Mouse (Mus musculus) left cerebral cortex, postnatal 14 days (tissue): ENCODE data around the gene Mlf1. TPM values are rescaled to one million over a fixed set of nuclear protein-coding genes. Genes with fewer than 3 reads are reported as not detected.
A peak's percentile ranks its signal among the peaks of the same experiment; 100 is the strongest.

Experiments used
- DNase-seq, 2 experiments: peaks; one replicate each; pipeline ENCODE4 v3.0.0; 2021 to 2022; ENCODE audit warnings: low spot score in 2 of 2, mixed read lengths in 1 of 2
- intact Hi-C: fragments of 180-260 bp; cut with DNase I; formaldehyde crosslinking; loops from one replicate; pipeline ENCODE4 v1.15.1; 2025
- long read RNA-seq, 2 experiments: library from polyadenylated mRNA; stranded (forward); transcript quantifications; one replicate each; pipeline ENCODE4 v2.0.0; 2021
- total RNA-seq, 2 experiments: library from RNA; stranded (reverse); gene quantifications; 2 replicates each; pipeline ENCODE4 v1.2.3; 2021

The Mlf1 gene
- 1 to 10 TPM; 1.3 to 1.9 TPM for total RNA-seq
- long read RNA-seq, experiment 1, partial matches to known transcripts, result 0 of 4 reads
- long read RNA-seq, experiment 1, other reads (novel, unspliced or antisense), result 0 of 4 reads
- long read RNA-seq, experiment 2, partial matches to known transcripts, result 0 of 2 reads
- long read RNA-seq, experiment 2, other reads (novel, unspliced or antisense), result 0 of 2 reads

GRCm38 (mm10) chr3:67373872-67374271 lies at the start of gene Mlf1:
Gene Mlf1 (plus strand): TSS chr3:67374097.
- intact Hi-C loops, result no loop called here
- DNase-seq, result peak; percentile 91 to 93

- intact Hi-C loops, result no loop called here
Observed at GRCm38 (mm10) chr3:67339558-67339957, 34.3 kb upstream of the Mlf1 start.

GRCm38 (mm10) chr3:67340921-67341320 lies 33.0 kb upstream of the Mlf1 start:
- DNase-seq, result no peak
- intact Hi-C loops, result loop anchor here (10.0 kb wide), 1 partner anchor 356 kb away; the partner anchor contains the start of genes Rsrc1 and Shox2

More at GRCm38 (mm10) chr3:67339558-67339957, 34.3 kb upstream of the Mlf1 start:
- no peak for DNase-seq

GRCm38 (mm10) chr3:67343004-67343662 lies 30.8 kb upstream of the Mlf1 start:
- intact Hi-C loops, result loop anchor here (10.0 kb wide), 1 partner anchor 358 kb away; the partner anchor contains the start of genes Rsrc1 and Shox2

GRCm38 (mm10) chr3:67344599-67344998 lies 29.3 kb upstream of the Mlf1 start:
- intact Hi-C loops, result loop anchor here (2.0 to 10.0 kb wide), 2 partner anchors 360 to 934 kb away; partner anchors contain the start of genes Rsrc1 and Shox2

More at GRCm38 (mm10) chr3:67343004-67343662, 30.8 kb upstream of the Mlf1 start:
- no peak for DNase-seq

GRCm38 (mm10) chr3:67346674-67347073 lies 27.2 kb upstream of the Mlf1 start:
- intact Hi-C loops, result loop anchor here (5.0 to 10.0 kb wide), 2 partner anchors 362 to 1014 kb away; partner anchors contain the start of genes Rsrc1 and Shox2

More at GRCm38 (mm10) chr3:67344599-67344998, 29.3 kb upstream of the Mlf1 start:
- DNase-seq, result peak; percentile 52 to 74

GRCm38 (mm10) chr3:67351406-67352127 lies 22.3 kb upstream of the Mlf1 start:
- no peak for DNase-seq
- intact Hi-C loops, result loop anchor here (5.0 kb wide), 1 partner anchor 216 kb away; no protein-coding TSS in a partner anchor

More at GRCm38 (mm10) chr3:67346674-67347073, 27.2 kb upstream of the Mlf1 start:
- no peak for DNase-seq

GRCm38 (mm10) chr3:67352128-67352762 lies 21.7 kb upstream of the Mlf1 start:
- intact Hi-C loops, result loop anchor here (5.0 kb wide), 1 partner anchor 215 kb away; no protein-coding TSS in a partner anchor
- DNase-seq, result peak; percentile 39 to 63

GRCm38 (mm10) chr3:67352763-67353149 lies 21.1 kb upstream of the Mlf1 start:
- no peak for DNase-seq
- intact Hi-C loops, result loop anchor here (5.0 kb wide), 1 partner anchor 215 kb away; no protein-coding TSS in a partner anchor

- intact Hi-C loops, result no loop called here
- no peak for DNase-seq
Observed at GRCm38 (mm10) chr3:67358376-67358775, 15.5 kb upstream of the Mlf1 start.

GRCm38 (mm10) chr3:67366087-67366892 lies 7.6 kb upstream of the Mlf1 start:
- intact Hi-C loops, result no loop called here
- no peak for DNase-seq

GRCm38 (mm10) chr3:67367481-67367880 lies 6.4 kb upstream of the Mlf1 start:
- intact Hi-C loops, result no loop called here
- DNase-seq, result no peak

GRCm38 (mm10) chr3:67369407-67370079 lies 4.4 kb upstream of the Mlf1 start:
- intact Hi-C loops, result no loop called here
- DNase-seq, result no peak

- intact Hi-C loops, result no loop called here
- no peak for DNase-seq
Observed at GRCm38 (mm10) chr3:67372194-67372593, 1.7 kb upstream of the Mlf1 start.

- no peak for DNase-seq
- intact Hi-C loops, result no loop called here
Observed at GRCm38 (mm10) chr3:67372781-67373180, 1.1 kb upstream of the Mlf1 start.

- DNase-seq, result no peak
- intact Hi-C loops, result no loop called here
Observed at GRCm38 (mm10) chr3:67374360-67374778, 472 bp downstream of the Mlf1 start.

GRCm38 (mm10) chr3:67375063-67375462 lies 1.2 kb downstream of the Mlf1 start, which contains the start of gene Gm17402:
Gene Gm17402 (minus strand): TSS chr3:67375163.
- DNase-seq, result no peak
- intact Hi-C loops, result no loop called here

- no peak for DNase-seq
- intact Hi-C loops, result no loop called here
Observed at GRCm38 (mm10) chr3:67378215-67378614, 4.3 kb downstream of the Mlf1 start.
